Mouse (Mus musculus) CH12.LX (cell line): ENCODE data around the gene Smyd3.

ENCODE experiments used
- CTCF ChIP-seq, 2 experiments: IDR thresholded peaks in 1 of 2; conservative IDR thresholded peaks in 1 of 2; 2 replicates each; pipeline ENCODE4 v1.5.1; 2011 to 2012; ENCODE audit warnings: low read depth in 2 of 2, low read length in 2 of 2, improper control_type of control experiment in 1 of 2, inconsistent platforms in 1 of 2, mild to moderate bottlenecking in 1 of 2, moderate library complexity in 1 of 2
- MXI1 ChIP-seq: IDR thresholded peaks from 2 replicates; pipeline ENCODE4 v1.6.1; 2011; ENCODE audit warnings: mild to moderate bottlenecking, low read depth, low read length, improper control_type of control experiment

DNA sequence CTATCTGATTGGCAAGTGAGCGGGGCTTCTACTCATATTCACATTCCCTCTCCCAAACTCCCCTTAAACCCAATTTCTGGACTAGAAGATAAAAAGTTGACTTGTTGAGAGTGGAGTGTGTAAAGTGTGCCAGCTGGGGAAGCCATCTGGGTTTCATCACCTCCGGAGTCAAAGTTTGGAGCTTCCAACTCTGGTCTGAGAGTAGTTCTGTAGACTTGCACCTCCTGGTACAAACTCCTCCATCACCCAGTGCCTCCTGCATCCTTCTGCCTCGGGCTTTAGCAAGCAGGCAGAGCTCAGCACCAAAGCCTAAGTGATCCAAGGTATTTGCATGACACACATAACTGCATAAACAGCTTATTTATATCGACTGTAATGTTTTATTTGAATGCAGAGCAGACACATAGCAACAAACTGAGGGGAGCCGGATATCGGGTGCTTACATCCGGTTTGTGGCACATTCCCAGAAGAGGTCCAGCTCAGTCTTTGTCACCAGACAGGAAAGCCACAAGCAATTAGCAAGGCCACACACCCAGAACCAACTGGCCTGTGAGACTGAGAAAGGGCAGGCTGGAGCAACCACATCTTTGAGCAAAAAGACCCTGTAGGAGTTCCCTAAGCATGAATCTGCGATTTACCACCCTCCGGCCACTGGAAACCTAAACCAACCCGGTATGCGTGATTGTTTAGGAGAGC lies 319.9 kb downstream of the Smyd3 start:
- no peak for TF ChIP-seq CTCF (conservative IDR thresholded peaks at IDR 0.05 in 1 of 2, IDR thresholded peaks at IDR 0.05 in 1 of 2; ENCODE audit: low read depth in 2 of 2, low read length in 2 of 2)
- TF ChIP-seq MXI1, result no peak
